Mouse (Mus musculus) kidney, adult 2 months (tissue): Measurements from ENCODE around the gene 2900026A02Rik. TPM values are rescaled to one million over a fixed set of nuclear protein-coding genes. Genes with fewer than 3 reads are reported as not detected.
"Not testable (repeated sequence)": the region's sequence is repeated elsewhere in the genome, so short reads cannot be mapped to it uniquely, and the experiment has no call there.

Experiments used
- DNase-seq: peaks from one replicate; pipeline ENCODE4 v3.0.0; 2021
- H3K27ac ChIP-seq: fragments of 200-500 bp; 2 replicates; pipeline ENCODE4 v1.5.1; 2012; ENCODE audit warnings: low read depth, low read length, control low read depth, inconsistent platforms; ENCODE audit not compliant: insufficient read depth
- H3K27me3 ChIP-seq: fragments of 200-500 bp; replicated peaks from 2 replicates; pipeline ENCODE4 v1.6.1; 2012; ENCODE audit warnings: mild to moderate bottlenecking, moderate library complexity, low read length, inconsistent platforms; ENCODE audit not compliant: control insufficient read depth, insufficient read depth
- H3K36me3 ChIP-seq: fragments of 200-500 bp; 2 replicates; pipeline ENCODE4 v1.6.1; 2012; ENCODE audit warnings: mild to moderate bottlenecking, moderate library complexity, low read length, inconsistent platforms; ENCODE audit not compliant: control insufficient read depth, insufficient read depth
- H3K4me1 ChIP-seq: fragments of 200-500 bp; 2 replicates; pipeline ENCODE4 v1.6.1; 2011; ENCODE audit warnings: low read length; ENCODE audit not compliant: control insufficient read depth, insufficient read depth
- H3K4me3 ChIP-seq: fragments of 200-500 bp; 2 replicates; pipeline ENCODE4 v1.5.1; 2011; ENCODE audit warnings: mild to moderate bottlenecking, low read depth, low read length, control low read depth; ENCODE audit not compliant: insufficient read depth
- CTCF ChIP-seq: fragments of 200-500 bp; conservative IDR thresholded peaks from 2 replicates; pipeline ENCODE4 v1.5.1; 2011; ENCODE audit warnings: low read depth, mild to moderate bottlenecking, control low read depth, low read length, moderate library complexity, mixed read lengths; ENCODE audit not compliant: insufficient read depth, insufficient read length
- POLR2A ChIP-seq: fragments of 200-500 bp; IDR thresholded peaks from one replicate; pipeline ENCODE4 v1.6.1; 2011; ENCODE audit warnings: low read depth, low read length, control low read depth
- WGBS: fragments of 180-500 bp; shearing (Covaris S2); methylation state at CpG from one replicate; pipeline ENCODE4 v1.1.7; 2018; 5-methylcytosine and 5-hydroxymethylcytosine counted together
- polyA plus RNA-seq: library from polyadenylated mRNA; depleted of rRNA; stranded (reverse); fragments of >200 nt; gene quantifications from 2 replicates; pipeline ENCODE4 v1.2.3, GENCODE M21; 2012

Gene 2900026A02Rik
- polyA plus RNA-seq, 1 experiment, result 15.0 TPM

DNA sequence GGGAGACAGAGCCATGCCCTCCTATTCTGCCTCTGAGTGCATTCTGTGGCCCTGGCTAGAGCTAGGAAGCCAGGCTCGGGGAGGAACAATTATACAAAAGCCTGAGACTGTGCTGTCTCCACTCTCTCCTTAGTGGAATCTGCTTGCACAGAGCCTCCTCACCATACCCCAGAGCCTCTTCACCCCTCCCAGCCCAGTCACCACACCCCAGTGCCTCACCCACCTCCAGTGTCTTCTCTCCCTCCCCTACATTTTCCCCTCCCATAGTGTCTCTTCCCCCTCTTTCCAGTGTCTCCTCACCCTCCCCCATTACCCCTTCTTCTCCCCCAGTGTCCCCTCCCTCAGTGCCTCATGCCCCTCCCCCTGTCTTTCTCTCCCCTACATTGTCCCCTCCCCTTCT is 110.1 kb downstream of the 2900026A02Rik start:
- Histone ChIP-seq H3K27ac (no peak overlapping the region), H3K27me3 (no peaks in the 10 kb centered on the region), H3K4me1 (peaks cover 3% of the 10 kb centered on the region; the same call in 1 of the 2 replicates), H3K36me3 (no peaks in the 10 kb centered on the region), H3K4me3 (no peak overlapping the region)
- no peak for DNase-seq
- no peak for TF ChIP-seq CTCF
- no peak for TF ChIP-seq POLR2A
- WGBS, result 38% methylated on average over 1 of the region's 1 CpGs

DNA sequence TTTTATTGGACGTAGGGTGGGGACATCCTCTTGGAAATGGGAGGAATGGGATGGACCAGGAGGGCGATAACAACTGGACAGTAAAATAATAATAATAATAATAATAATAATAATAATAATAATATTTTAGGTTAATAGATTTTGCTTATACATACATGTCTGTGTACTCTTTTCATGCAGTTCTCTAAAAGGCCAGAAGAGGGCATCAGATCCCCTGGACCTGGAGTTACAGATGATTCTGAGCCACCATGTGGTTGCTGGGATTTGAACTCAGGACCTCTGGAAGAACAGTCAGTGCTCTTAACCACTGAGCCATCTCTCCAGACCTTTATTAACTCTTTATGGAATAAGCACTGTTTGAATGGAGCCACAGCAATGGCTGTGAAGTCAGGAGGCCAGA is 111.4 kb downstream of the 2900026A02Rik start:
- H3K36me3 ChIP-seq, H3K27ac ChIP-seq, H3K27me3 ChIP-seq, H3K4me3 ChIP-seq, H3K4me1 ChIP-seq: not testable (repeated sequence)
- WGBS, result 94% methylated on average over 2 of the region's 2 CpGs
- peak; percentile 45 for DNase-seq
- peak; percentile 33; the same call in 1 of the 2 replicates for TF ChIP-seq CTCF

DNA sequence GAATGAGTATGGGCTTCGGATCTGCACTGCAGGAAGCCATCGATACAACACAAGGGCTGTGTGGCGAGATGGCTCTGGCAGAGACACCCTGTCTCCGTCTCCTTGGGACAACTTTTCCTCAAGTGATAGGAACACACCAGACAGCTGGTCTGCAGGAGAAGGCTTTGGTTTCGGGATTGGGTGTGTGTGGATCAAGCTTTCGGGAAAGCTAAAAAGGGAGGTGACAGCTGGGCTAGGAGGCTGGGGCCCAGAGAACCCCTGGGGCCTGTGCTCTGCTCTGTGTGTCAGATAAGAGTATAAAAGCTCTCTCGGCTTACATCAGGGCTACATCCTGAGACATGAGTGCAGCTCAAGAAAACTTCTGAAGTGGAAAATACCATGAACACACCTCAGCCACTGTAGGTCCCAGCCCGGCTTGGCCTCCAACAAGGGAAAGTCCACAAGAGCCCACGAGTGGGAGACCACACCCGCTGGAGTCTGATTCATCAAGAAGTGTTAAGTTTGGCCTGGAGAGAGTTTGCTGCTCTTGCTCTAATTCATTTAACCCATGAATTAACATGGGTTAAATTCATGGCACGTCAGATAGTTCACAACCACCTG is 112.8 kb downstream of the 2900026A02Rik start:
- WGBS, result 86% methylated on average over 11 of the region's 11 CpGs
- no peaks in the 10 kb centered on the region for H3K36me3 ChIP-seq
- H3K27ac ChIP-seq, result no peak overlapping the region
- no peak overlapping the region for H3K4me3 ChIP-seq
- no peaks in the 10 kb centered on the region; the same call in 1 of the 2 replicates for H3K4me1 ChIP-seq
- H3K27me3 ChIP-seq, result no peaks in the 10 kb centered on the region
- no peak for DNase-seq
- TF ChIP-seq POLR2A (no peak), CTCF (0 out of 2 replicates have a peak, but pooled peaks have one; percentile 7)

DNA sequence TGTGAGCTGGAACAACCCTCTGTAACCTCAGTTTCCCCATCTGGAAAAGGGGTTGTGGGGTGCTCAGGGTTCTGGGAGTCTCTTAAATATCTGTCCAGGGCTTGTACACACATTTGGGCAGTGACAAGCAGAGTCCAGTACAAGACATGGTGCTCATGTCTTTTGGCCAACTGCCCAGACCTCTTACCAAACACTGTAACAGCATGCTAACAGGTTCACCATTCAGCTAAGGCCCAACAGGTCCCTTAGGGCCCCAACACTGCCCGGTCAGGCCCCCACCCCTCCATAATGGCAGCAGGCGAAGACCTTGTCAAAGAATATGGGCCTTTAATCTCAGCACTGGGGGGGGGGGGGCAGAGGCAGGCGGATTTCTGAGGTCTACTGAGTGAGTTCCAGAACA is 113.3 kb downstream of the 2900026A02Rik start:
- no peak overlapping the region for H3K27ac ChIP-seq
- H3K4me3 ChIP-seq, result no peak overlapping the region
- TF ChIP-seq POLR2A (no peak), CTCF (no peak)
- H3K4me1 ChIP-seq, result no peaks in the 10 kb centered on the region; the same call in 1 of the 2 replicates
- H3K36me3 ChIP-seq, result no peaks in the 10 kb centered on the region
- WGBS, result 80% methylated on average over 3 of the region's 3 CpGs
- DNase-seq, result peak; percentile 49
- H3K27me3 ChIP-seq, result no peaks in the 10 kb centered on the region

DNA sequence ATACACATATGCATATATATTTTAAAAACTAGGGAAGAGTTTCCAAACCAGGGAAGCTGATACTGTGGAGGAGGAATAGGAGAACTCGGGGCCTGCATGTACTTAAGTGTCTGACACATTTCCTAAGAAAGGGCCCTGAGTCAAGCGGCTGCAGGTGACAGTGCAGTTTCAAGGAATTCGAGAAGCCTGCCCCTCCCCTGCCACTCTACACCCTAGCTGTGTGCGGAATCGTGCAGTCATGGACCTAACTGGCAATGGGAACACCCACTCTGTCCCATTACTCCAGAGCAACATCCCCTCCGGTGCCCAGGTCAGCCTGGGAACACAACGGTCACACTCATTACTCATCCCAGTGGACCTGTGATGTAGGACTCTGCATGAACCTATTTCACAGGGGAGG is 114.4 kb downstream of the 2900026A02Rik start:
- Histone ChIP-seq H3K36me3 (no peaks in the 10 kb centered on the region), H3K4me1 (no peaks in the 10 kb centered on the region; the same call in 1 of the 2 replicates), H3K27ac (no peak overlapping the region), H3K27me3 (no peaks in the 10 kb centered on the region), H3K4me3 (no peak overlapping the region)
- no peak for TF ChIP-seq CTCF
- TF ChIP-seq POLR2A, result no peak
- no peak for DNase-seq
- whole genome bisulfite sequencing, result 52% methylated on average over 7 of the region's 7 CpGs

DNA sequence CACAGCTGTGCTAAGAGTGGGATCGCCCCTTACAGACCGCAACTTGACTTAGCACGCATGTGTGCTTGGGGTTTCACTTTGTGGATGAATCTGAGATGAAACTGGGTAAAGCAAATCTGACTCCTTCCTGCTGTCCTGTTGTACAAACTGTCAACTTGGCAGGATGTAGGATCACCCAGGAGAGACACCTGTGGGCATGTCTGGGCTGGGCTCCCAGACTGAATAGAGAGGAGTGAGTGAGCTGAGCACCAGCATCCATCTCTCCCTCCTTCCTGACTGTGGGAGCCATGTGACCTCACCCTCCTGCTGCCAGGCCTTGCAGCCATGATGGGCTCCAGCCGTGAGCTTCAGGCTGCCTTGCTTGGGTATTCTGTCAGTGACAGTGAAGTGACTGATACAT is 115.6 kb downstream of the 2900026A02Rik start:
- Histone ChIP-seq H3K27ac (no peak overlapping the region), H3K4me1 (no peaks in the 10 kb centered on the region; the same call in 1 of the 2 replicates), H3K27me3 (no peaks in the 10 kb centered on the region), H3K4me3 (no peak overlapping the region), H3K36me3 (no peaks in the 10 kb centered on the region)
- no peak for DNase-seq
- no peak for TF ChIP-seq CTCF
- TF ChIP-seq POLR2A, result no peak
- WGBS, result 87% methylated on average over 4 of the region's 4 CpGs

DNA sequence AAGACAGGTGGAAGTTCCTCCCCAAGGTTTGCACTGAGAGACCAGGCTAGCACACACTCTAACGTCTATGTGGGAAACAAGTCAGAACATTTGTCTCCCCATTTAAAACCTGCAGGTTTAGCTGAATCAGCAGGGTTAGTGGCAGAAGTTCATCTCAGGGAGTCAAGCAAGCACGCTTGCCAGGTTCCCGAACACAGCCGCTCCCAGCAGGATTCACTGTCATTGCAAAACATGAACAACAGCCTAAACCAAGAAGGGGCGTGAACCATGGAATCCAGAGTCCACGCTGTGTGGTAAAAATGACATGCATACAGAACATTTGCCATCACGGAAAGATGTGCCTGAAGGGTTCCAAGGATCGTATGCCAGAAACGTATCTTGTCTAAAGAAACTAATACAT is 116.0 kb downstream of the 2900026A02Rik start:
- H3K36me3 ChIP-seq, result no peaks in the 10 kb centered on the region
- H3K4me3 ChIP-seq, result no peak overlapping the region
- WGBS, result 63% methylated on average over 9 of the region's 9 CpGs
- DNase-seq, result no peak
- H3K27me3 ChIP-seq, result no peaks in the 10 kb centered on the region
- no peak overlapping the region for H3K27ac ChIP-seq
- no peaks in the 10 kb centered on the region; the same call in 1 of the 2 replicates for H3K4me1 ChIP-seq
- TF ChIP-seq POLR2A (no peak), CTCF (no peak)
